Mouse (Mus musculus) testis, postnatal 10 days (tissue): Measurements from ENCODE around the gene Ankrd40.

Experiments
- DNase-seq: peaks from one replicate; pipeline ENCODE4 v3.0.0; 2021; ENCODE audit warnings: low spot score

Ankrd40 gene

GRCm38 (mm10) chr11:94351094-94351493 is 23.3 kb downstream of the Ankrd40 start:
- DNase-seq = no peak

GRCm38 (mm10) chr11:94355521-94356217 is 27.9 kb downstream of the Ankrd40 start:
- no peak for DNase-seq

- DNase-seq = no peak
Measured at GRCm38 (mm10) chr11:94359168-94359567, 31.4 kb downstream of the Ankrd40 start.

GRCm38 (mm10) chr11:94361166-94361870 is 33.5 kb downstream of the Ankrd40 start:
- DNase-seq = no peak

GRCm38 (mm10) chr11:94362101-94362500 is 34.3 kb downstream of the Ankrd40 start:
- no peak for DNase-seq

DNA sequence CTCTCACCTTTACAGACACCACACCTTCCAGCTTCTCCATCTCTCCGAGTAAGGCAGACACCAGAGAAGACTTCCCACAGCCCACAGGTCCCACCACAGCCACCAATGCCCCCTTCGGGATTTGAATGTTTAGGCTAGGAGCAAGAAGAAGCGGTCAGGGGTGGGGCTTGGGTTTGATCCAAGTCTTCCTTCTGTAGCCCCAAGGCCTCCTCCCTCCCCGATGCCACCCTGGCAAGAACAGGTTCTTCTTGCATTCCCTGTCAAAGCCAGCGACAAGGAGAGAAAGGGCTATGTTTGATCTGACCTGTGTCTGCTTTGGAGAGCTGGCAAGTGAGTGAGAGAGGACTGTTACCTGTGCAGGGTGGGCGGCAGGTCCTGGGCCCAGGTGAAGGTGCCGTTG is 35.9 kb downstream of the Ankrd40 start:
- no peak for DNase-seq

- DNase-seq = no peak
Measured at GRCm38 (mm10) chr11:94365340-94365739, 37.5 kb downstream of the Ankrd40 start.

GRCm38 (mm10) chr11:94369981-94370380 is 42.2 kb downstream of the Ankrd40 start:
- DNase-seq = no peak

DNA sequence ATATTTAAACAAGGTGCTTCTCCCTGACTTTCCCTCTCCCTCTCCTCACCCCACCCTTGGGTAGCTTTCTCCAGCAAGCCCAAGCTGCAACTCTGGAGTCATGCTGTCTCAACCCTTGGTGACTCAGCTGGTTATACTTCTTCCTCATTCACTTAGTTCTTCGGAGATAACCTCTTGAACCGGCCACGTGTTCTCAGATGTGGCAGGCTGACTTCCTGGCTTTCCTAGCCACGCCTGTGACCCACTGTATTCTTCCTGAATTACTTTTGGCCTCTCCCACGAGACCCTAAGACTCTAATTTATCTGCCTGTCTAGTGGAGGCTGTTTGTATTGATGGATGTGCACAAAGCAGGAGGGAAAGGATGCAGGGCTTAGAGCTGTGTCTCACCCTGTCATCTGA is 43.0 kb downstream of the Ankrd40 start:
- no peak for DNase-seq

- DNase-seq = no peak
Measured at GRCm38 (mm10) chr11:94374276-94374948, 46.6 kb downstream of the Ankrd40 start.

DNA sequence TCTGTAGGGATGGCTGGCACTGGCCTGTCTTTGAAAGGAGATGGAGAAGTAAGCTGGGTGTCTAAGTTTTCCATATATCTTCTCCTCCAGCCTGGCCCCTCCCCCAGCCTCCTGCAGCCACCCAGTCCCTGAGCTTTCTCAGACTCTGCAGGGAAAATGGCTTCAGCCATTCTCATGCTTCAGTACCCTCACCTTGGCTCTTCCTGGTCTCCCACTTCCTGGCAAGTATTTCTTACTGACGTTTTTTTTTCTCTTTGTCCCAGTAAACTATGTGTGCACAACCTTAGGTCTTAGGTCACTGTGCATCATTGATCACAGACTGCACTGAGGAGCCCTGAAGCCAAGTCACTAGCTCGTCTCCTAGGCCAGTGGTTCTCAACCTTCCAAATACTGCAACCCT is 51.3 kb downstream of the Ankrd40 start:
- no peak for DNase-seq

DNA sequence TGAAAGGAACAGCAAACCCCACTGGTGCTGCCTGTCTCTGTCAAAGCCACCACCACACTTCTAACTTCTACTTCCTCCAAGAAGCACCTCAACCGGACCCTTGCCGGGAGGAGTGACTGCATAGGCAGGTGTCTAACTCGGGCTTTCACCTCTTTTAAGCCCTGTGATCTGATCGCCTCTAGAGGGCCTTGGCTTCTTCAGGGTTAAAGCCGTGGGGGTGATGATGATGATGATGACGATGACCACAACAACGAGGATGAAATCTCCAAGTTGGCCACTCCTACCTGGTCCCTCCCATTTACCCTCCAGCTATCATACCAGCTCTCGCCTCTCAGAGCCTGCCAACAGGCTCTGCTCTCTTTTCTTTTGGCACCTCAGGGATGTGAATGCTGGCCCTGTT is 51.9 kb downstream of the Ankrd40 start:
- DNase-seq = no peak

DNA sequence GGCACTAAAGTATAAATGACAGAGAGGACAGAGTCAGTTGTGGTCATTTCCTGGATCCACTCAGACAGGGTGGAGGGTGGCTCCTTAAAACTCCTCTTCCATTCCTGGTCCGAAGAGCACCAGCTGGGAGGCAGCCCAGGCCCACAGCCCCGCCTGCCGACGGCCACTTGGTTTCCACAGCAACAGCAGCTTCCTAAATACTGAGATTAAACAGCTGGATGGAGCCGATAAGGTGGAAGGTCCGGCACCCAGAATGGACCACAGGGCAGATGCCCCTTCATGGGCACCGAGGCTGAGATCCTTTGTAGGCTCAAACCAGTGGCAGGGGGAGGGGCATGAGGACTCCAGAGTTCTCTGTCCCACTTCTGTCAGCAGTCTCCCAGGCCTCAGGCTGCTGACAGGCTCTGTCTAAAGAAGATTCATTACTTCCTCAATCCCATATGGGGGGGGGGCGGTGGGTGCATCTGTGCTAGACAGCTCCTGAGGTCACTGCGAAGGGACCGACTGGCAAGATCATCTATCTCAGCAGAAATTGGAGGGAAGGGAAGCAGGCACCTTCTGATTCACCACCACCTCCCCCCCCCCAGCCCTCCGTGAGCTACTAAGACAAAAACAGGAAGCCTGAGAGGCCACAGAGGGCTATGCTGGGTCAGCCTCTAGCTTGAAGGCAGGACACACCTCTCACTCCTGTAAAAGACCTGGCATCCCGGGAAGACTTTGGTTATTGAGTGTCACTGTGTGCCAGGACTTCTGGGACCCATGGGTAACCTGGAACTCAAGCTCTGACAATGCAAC is 58.4 kb downstream of the Ankrd40 start:
- no peak for DNase-seq

DNA sequence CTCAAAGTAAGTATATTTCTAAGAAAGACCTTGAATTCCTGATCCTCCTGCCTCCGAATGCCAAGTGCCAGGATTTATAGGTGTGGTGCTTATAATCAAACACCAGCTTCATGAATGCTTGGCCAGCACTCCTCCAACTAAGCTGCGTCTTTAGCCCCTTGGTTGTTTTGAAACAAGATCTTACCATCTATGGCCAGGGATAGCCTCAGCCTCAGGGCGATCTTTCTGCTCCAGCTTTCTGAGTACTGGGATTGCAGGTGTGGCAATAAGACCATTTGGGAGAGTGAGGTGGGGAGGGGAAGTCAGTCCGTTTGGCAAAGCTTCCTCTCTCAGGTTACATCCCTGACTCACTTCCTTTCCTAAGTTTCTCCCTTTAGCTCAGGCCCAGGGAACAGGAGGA is 60.0 kb downstream of the Ankrd40 start:
- DNase-seq = no peak

- DNase-seq = no peak
Measured at GRCm38 (mm10) chr11:94389021-94389420, 61.2 kb downstream of the Ankrd40 start.

GRCm38 (mm10) chr11:94389724-94390396 is 62.1 kb downstream of the Ankrd40 start:
- DNase-seq = no peak

- no peak for DNase-seq
Measured at GRCm38 (mm10) chr11:94390825-94391224, 63.0 kb downstream of the Ankrd40 start.
